Mouse (Mus musculus) adrenal gland, adult 8-10 months (tissue): ENCODE data around the gene Aff3. TPM values are rescaled to one million over a fixed set of nuclear protein-coding genes. Genes with fewer than 3 reads are reported as not detected.

Experiments used
- DNase-seq: peaks from one replicate; pipeline ENCODE4 v3.0.0; 2022
- total RNA-seq, 4 experiments: library from RNA; stranded (reverse); gene quantifications; 2 replicates each; pipeline ENCODE4 v1.2.4; 2022

The Aff3 gene
- total RNA-seq, 4 experiments from 2014 or later: 3.0 to 5.3 (median 4.0) TPM

DNA sequence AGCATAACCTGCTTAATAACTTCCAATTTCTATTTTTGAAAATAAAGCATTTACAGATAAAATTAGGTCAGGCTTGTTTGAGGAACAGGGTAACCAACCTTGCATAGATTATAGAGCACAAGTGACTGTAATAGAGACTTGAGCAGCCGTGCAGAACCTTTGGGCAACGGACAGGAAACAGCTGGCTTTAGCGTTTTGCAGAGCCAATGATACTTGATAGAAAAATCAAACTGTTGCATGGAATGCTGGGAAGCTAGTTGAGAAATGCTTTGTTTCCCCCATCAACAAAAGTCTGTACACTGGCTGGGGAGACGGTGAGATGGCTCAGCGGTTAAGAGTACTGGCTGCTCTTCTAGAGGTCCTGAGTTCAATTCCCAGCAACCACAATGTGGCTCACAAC is 514.7 kb downstream of the Aff3 start:
- DNase-seq: no peak

- DNase-seq: no peak
Measured at GRCm38 (mm10) chr1:38146008-38146407, 518.7 kb downstream of the Aff3 start.

GRCm38 (mm10) chr1:38141371-38141770 is 523.4 kb downstream of the Aff3 start:
- DNase-seq: no peak

GRCm38 (mm10) chr1:38140911-38141310 is 523.8 kb downstream of the Aff3 start:
- DNase-seq: no peak

DNA sequence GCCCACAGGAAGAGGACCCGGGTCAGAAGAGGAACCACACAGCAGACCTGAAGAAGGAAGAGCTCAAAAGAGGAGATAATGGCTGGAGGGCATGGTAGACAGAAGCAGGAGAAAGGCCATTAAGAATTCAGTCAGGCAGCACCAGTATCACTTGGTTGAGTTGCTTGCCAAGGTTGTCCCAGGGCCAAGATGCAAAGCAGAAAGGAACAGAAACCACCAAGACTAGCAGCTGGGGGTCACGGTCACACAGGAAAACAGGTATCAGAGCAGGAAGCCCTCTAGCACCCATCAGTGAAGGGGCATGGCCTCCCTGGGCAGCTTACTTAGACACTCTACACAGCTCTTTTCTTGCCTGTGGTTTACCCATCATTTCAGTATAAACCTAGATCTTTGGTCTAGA is 525.4 kb downstream of the Aff3 start:
- DNase-seq: no peak

DNA sequence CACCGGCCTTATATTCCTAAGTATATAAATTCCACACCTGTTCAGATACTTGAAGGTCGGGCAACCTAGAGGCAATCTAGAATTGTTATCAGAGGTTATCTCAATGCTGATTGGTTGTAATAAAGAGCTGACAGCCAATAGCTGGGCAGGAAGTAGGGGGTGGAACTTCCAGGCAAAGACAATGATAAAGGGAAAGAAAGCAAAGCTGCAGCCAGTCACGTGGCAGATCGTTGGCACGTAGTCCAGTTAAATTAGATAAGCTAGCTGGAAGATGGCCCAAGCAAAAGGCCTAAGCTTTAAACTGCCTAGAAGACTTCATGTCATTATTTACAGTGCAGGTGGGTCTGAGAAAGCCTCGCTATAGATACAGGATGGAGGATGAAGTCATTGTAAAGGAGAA is 531.8 kb downstream of the Aff3 start:
- no peak for DNase-seq

DNA sequence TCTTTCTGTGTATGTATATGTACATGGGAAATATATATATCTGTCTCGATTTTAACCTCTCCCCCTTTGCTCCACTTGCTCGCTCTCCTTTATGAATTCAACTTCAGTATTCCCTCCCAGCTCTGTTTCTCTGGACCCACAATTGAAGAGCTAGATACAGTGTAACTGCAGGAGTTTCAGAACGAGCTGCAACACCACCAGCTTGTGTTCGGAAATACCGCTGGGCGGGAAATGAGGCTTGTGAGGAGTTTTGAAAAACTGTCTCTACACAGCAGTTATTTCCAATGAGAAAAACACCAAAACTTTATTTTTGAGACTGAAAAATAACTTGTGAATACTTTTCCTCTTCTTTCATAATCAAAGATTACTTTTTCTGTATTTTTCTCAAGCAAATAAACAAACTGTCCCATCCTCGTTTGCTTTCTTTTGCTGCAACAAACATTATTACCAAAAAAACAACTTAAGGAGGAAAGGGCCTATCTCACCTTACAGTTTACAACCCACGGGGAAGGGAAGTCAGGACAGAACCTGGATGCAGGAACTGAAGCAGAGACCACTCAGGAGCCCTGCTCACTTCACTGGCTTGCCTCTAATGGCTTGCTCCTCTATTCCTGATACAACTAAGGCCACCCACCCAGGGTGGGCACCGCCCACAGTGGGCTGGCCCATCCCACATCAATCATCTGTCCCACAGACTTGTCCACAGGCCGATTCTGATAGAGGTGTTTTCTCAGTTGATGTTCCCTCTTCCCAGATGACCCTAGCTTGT is 533.9 kb downstream of the Aff3 start:
- no peak for DNase-seq

- peak; percentile 89 for DNase-seq
Measured at GRCm38 (mm10) chr1:38129501-38130267, 535.1 kb downstream of the Aff3 start, which contains the start of gene Rev1. Gene Rev1, minus strand, starts transcription at chr1:38129801.

DNA sequence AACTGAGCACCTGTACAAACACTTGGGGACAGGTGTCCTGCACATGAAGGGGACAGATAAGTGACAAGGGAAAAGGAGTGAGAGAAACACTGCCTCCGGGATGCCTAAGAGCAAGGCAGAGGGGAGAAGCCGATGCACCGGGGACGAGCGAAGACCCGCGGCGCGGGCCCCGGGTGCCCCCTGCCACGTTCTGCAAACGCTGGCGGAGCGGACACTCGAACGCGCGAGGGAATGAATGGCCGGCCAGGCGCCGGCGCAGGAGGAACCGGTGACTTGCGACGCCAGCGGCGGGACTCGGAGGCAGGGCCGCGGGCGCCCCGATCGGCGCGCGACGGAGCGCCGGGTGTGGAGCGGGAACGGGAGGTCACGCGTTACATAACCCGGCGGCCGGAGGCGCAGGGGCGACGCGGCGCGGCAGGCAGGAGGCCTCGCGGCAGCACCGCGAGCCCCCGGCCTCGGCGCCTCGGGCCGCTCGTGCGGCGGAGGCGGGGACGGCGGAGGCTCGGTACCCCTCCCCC is 535.8 kb downstream of the Aff3 start:
- DNase-seq: peak; percentile 49

Other genes starting within 250 kb of the Aff3 start
- 10 to 100 TPM in 3 of 4 experiments, 1 to 10 TPM in 1; 9.6 to 13.5 (median 10.3) TPM for gene Lonrf2, start 171.8 kb upstream of the Aff3 start, total RNA-seq
- gene Chst10, start 233.2 kb upstream of the Aff3 start, total RNA-seq: 1 to 10 TPM; 2.6 to 4.8 (median 3.6) TPM